Mouse (Mus musculus) bone marrow macrophage, adult 2 months (primary cell): ENCODE data around the gene Fsd1. TPM values are rescaled to one million over a fixed set of nuclear protein-coding genes. Genes with fewer than 3 reads are reported as not detected.

Source experiments
- H3K27ac ChIP-seq: 2 replicates; pipeline ENCODE4 v1.5.1; 2012; ENCODE audit warnings: low read depth, low read length; ENCODE audit not compliant: insufficient read depth
- H3K4me1 ChIP-seq: 2 replicates; pipeline ENCODE4 v1.6.1; 2012; ENCODE audit warnings: low read length; ENCODE audit not compliant: control insufficient read depth, insufficient read depth
- H3K4me3 ChIP-seq: 2 replicates; pipeline ENCODE4 v1.5.1; 2012; ENCODE audit warnings: mild to moderate bottlenecking, low read length, moderate library complexity; ENCODE audit not compliant: insufficient read depth
- CTCF ChIP-seq: IDR thresholded peaks from 2 replicates; pipeline ENCODE4 v1.5.1; 2012; ENCODE audit warnings: low read depth, mild to moderate bottlenecking, low read length, moderate library complexity
- POLR2A ChIP-seq: IDR thresholded peaks from 2 replicates; pipeline ENCODE4 v1.6.1; 2012; ENCODE audit warnings: mild to moderate bottlenecking, low read depth, low read length, borderline replicate concordance
- polyA plus RNA-seq: library from polyadenylated mRNA; stranded (reverse); fragments of >200 nt; gene quantifications from 2 replicates; pipeline ENCODE4 v1.2.4, GENCODE M21; 2012; ENCODE audit not compliant: missing spikeins, insufficient read depth, insufficient read length

Fsd1 gene
- polyA plus RNA-seq, 1 experiment = not detected

DNA sequence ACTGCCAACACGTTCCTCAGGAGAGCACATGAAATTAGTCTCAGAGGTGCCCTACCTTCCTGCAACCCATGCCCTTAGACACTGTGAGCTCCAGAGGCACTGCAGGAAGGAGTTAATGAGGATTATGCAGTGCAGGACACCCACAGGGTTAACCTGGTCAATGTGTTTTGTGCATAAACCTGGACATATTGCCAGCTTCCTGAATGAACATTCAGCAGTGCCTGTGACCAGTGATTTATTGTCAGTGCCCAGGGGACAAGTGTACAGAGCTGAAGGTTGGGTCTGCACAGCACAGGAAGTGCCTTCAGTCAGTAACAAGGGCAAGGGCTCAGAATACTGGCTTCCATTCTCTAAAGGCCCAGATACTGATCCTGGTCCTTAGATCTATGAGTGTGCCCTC lies 40.6 kb downstream of the Fsd1 start:
- peaks cover 89% of the 10 kb centered on the region for H3K4me1 ChIP-seq
- H3K27ac ChIP-seq = no peak overlapping the region
- H3K4me3 ChIP-seq = no peak overlapping the region
- TF ChIP-seq POLR2A (no peak), CTCF (no peak)

- H3K27ac ChIP-seq = no peak overlapping the region
- no peak overlapping the region for H3K4me3 ChIP-seq
- TF ChIP-seq CTCF = no peak
- no peak for TF ChIP-seq POLR2A
- H3K4me1 ChIP-seq = peaks cover 88% of the 10 kb centered on the region
Observed at GRCm38 (mm10) chr17:56027801-56028441, 41.6 kb downstream of the Fsd1 start.

GRCm38 (mm10) chr17:56030238-56030870 lies 44.0 kb downstream of the Fsd1 start:
- H3K4me3 ChIP-seq = peak overlapping the region; percentile 21
- H3K4me1 ChIP-seq = peaks cover 86% of the 10 kb centered on the region
- peak overlapping the region; percentile 92 for H3K27ac ChIP-seq
- TF ChIP-seq CTCF (no peak), POLR2A (no peak)

DNA sequence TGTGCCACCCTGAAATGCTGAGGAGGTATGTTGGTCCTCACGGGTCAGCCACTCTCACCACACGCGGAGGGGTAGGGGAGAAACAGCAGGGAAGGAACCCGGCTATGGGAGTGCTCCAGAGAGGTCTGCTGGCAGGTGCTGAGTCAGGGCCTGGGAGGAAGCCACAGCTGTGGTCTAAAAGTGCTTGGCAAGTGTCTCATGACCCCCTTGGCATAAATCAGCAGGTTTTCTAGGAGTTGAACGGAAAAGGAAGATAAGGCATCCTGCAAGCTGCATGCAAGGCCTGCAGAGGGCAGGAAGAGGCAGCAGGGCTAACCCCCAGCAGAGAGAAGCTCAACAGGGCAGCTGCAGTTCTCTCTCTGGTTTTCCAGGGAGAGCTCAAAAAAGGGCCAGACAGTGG lies 44.6 kb downstream of the Fsd1 start:
- Histone ChIP-seq H3K4me1 (peaks cover 83% of the 10 kb centered on the region), H3K4me3 (peak overlapping the region; percentile 21), H3K27ac (peak overlapping the region; percentile 98)
- TF ChIP-seq POLR2A = no peak
- TF ChIP-seq CTCF = no peak

- TF ChIP-seq CTCF = 0 out of 2 replicates have a peak, but pooled peaks have one; percentile 1
- TF ChIP-seq POLR2A = no peak
- H3K4me1 ChIP-seq = peaks cover 77% of the 10 kb centered on the region
- no peak overlapping the region for H3K4me3 ChIP-seq
Observed at GRCm38 (mm10) chr17:56031431-56031830, 45.1 kb downstream of the Fsd1 start.

DNA sequence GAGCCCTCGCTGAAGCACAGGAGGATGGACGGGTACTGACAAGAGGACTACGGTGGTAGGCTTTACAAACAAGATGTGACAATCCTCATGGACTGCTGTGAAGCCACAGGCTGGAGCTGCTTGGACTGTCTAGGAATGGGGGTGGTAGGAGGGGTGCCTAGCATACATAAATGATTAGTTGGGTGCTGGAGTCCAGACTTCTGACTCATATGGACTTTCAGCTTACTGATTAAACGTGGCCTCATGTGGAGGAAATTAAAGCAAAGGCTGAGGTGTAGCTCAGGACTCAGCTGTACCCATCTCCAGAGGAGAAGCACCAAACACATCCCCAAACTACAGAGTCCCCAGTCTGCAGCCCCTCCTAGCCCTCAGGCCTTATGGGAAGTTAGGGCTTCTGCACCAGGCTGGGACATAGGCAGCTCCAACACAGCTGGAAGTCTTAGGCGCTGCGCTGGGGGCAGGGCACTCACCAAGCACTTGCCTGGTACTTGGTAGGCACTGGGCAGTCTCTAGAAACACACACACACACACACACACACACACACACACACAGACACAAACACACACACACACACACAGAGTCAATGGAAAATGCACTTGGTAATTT lies 45.9 kb downstream of the Fsd1 start:
- no peak for TF ChIP-seq POLR2A
- TF ChIP-seq CTCF = no peak
- peaks cover 73% of the 10 kb centered on the region for H3K4me1 ChIP-seq
- H3K27ac ChIP-seq = peak overlapping the region; percentile 98
- H3K4me3 ChIP-seq = peak overlapping the region; percentile 4; the same call in 1 of the 2 replicates

More at GRCm38 (mm10) chr17:56031431-56031830, 45.1 kb downstream of the Fsd1 start:
- peak overlapping the region; percentile 98 for H3K27ac ChIP-seq

GRCm38 (mm10) chr17:56032831-56033230 lies 46.5 kb downstream of the Fsd1 start:
- no peak for TF ChIP-seq POLR2A
- TF ChIP-seq CTCF = no peak
- Histone ChIP-seq H3K27ac (peak overlapping the region; percentile 98), H3K4me1 (peaks cover 70% of the 10 kb centered on the region), H3K4me3 (no peak overlapping the region; the same call in 1 of the 2 replicates)

DNA sequence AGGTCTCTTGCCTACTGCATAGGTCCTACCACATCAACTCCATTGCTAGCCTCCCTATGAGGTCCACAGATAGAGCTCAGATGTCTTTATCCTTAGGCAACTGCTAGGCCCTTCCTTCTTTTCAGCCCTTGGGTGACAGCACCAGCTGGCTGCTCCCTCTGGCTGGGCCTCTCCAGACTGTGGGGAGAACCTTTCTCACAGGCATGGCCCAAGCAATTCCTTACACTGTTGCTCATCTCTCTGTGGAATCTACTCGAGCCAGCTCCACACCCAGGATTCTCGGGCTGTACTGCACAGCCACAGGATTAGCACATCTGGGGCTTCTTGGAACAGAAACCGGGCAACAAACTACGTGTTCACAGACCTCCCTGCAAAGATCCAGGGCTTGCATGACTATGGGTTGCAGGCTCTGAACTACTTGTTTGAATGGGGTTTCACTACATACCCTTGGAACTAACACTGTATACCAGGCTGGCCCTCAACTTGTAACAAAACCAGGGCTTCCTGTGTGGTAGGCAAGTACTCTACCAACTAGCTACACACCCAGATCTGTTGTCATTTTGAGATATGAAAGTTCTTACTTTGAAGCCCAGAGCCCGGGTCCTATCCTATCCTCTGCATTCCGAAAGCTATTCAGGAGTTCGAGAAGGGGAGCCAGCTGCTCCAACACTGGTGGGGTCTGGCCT lies 47.9 kb downstream of the Fsd1 start:
- H3K4me3 ChIP-seq = peak overlapping the region; percentile 96
- peak overlapping the region; percentile 15 for H3K27ac ChIP-seq
- peaks cover 60% of the 10 kb centered on the region for H3K4me1 ChIP-seq
- no peak for TF ChIP-seq POLR2A
- TF ChIP-seq CTCF = no peak

GRCm38 (mm10) chr17:56034726-56035100 lies 48.4 kb downstream of the Fsd1 start:
- peak overlapping the region; percentile 96 for H3K4me3 ChIP-seq
- H3K27ac ChIP-seq = peak overlapping the region; percentile 13; the same call in 1 of the 2 replicates
- H3K4me1 ChIP-seq = peaks cover 54% of the 10 kb centered on the region
- TF ChIP-seq CTCF (no peak), POLR2A (no peak)
